Mouse (Mus musculus): Measurements from ENCODE around the gene Rnf149.

- TF ChIP-seq POLR2A (IDR thresholded peaks at IDR 0.05; ENCODE audit: insufficient read depth, low read depth, low read length) (no peak), CTCF (IDR thresholded peaks at IDR 0.05; ENCODE audit: insufficient read depth, low read depth, low read length) (peak; percentile 40; the same call in 1 of the 2 replicates)
Measured at GRCm38 (mm10) chr1:39527432-39527831, 49.8 kb downstream of the Rnf149 start.
